ENCODE assay signal across 8 mouse cellular contexts in genomic region chr7:127936216-127936884, GRCm38 (mm10). TPM values are rescaled to one million over a fixed set of nuclear protein-coding genes. Genes with fewer than 3 reads are reported as not detected.
A peak's percentile ranks its signal among the peaks of the same experiment; 100 is the strongest.
DNase-seq lines count a peak whose midpoint lies in the region; ATAC-seq and TF ChIP-seq lines count a peak whose summit lies in the region.

No protein-coding gene starts in this region.

- 55% methylated on average over 18 of the region's 18 CpGs for WGBS in lung, postnatal 0 days
- WGBS in forebrain, embryonic 12.5 days = 58% methylated on average over 18 of the region's 18 CpGs
- 54% methylated on average over 18 of the region's 18 CpGs for WGBS in limb, embryonic 11.5 days
- WGBS in olfactory bulb, adult 2 months = 62% methylated on average over 18 of the region's 18 CpGs

- TF ChIP-seq CTCF in lung, postnatal 0 days (IDR thresholded peaks at IDR 0.05) = no peak
- no peak for TF ChIP-seq CTCF in olfactory bulb, adult 2 months (IDR thresholded peaks at IDR 0.05; ENCODE audit: insufficient read depth, low read depth, low read length)

- TF ChIP-seq POLR2A in olfactory bulb, adult 2 months (IDR thresholded peaks at IDR 0.05; ENCODE audit: insufficient read depth, low read depth, low read length) = no peak

- no peak for TF ChIP-seq EP300 in lung, postnatal 0 days (IDR thresholded peaks at IDR 0.05)

- H3K4me3 ChIP-seq in lung, postnatal 0 days (ENCODE audit: low read depth, low read length) = peak overlapping the region; percentile 64
- H3K4me3 ChIP-seq in forebrain, embryonic 12.5 days (replicated peaks) = peak overlapping the region; percentile 69
- H3K4me3 ChIP-seq in limb, embryonic 11.5 days (ENCODE audit: low read depth, low read length) = peak overlapping the region; percentile 72
- peak overlapping the region; percentile 73 for H3K4me3 ChIP-seq in olfactory bulb, adult 2 months (ENCODE audit: insufficient read depth, low read depth, low read length)

- H3K36me3 ChIP-seq in lung, postnatal 0 days (ENCODE audit: insufficient read depth, low read length) = no peaks in the 10 kb centered on the region
- H3K36me3 ChIP-seq in forebrain, embryonic 12.5 days (replicated peaks) = no peaks in the 10 kb centered on the region
- H3K36me3 ChIP-seq in limb, embryonic 11.5 days (ENCODE audit: control insufficient read depth, insufficient read depth, low read length) = no peaks in the 10 kb centered on the region

- no peaks in the 10 kb centered on the region for H3K27me3 ChIP-seq in lung, postnatal 0 days (replicated peaks; ENCODE audit: insufficient read depth, low read length)
- H3K27me3 ChIP-seq in forebrain, embryonic 12.5 days = peaks cover 10% of the 10 kb centered on the region; the same call in 1 of the 2 replicates
- H3K27me3 ChIP-seq in limb, embryonic 11.5 days (ENCODE audit: control insufficient read depth, insufficient read depth, low read length) = no peaks in the 10 kb centered on the region

- no peaks in the 10 kb centered on the region for H3K9me3 ChIP-seq in lung, postnatal 0 days (ENCODE audit: low read length)
- no peaks in the 10 kb centered on the region for H3K9me3 ChIP-seq in forebrain, embryonic 12.5 days
- H3K9me3 ChIP-seq in limb, embryonic 11.5 days (ENCODE audit: control insufficient read depth, low read length) = no peaks in the 10 kb centered on the region

- H3K4me2 ChIP-seq in lung, postnatal 0 days (replicated peaks; ENCODE audit: low read depth, low read length) = peak overlapping the region; percentile 99
- H3K4me2 ChIP-seq in forebrain, embryonic 12.5 days = peak overlapping the region; percentile 95
- peak overlapping the region; percentile 96 for H3K4me2 ChIP-seq in limb, embryonic 11.5 days (ENCODE audit: low read depth, severe bottlenecking)

- no peak for ATAC-seq in lung, postnatal 0 days
- peak; percentile 5; the same call in 1 of the 2 replicates for ATAC-seq in forebrain, embryonic 12.5 days (ENCODE audit: low FRiP score)
- no peak for ATAC-seq in limb, embryonic 11.5 days (ENCODE audit: insufficient number of reproducible peaks, low FRiP score, low TSS enrichment, low read depth)

- peaks cover 6% of the 10 kb centered on the region; the same call in 1 of the 2 replicates for H3K4me1 ChIP-seq in lung, postnatal 0 days (ENCODE audit: insufficient read depth, low read depth, low read length)
- peaks cover 13% of the 10 kb centered on the region for H3K4me1 ChIP-seq in forebrain, embryonic 12.5 days
- H3K4me1 ChIP-seq in limb, embryonic 11.5 days (ENCODE audit: control insufficient read depth, insufficient read depth, low read length) = 0 out of 2 replicates have a peak, but pooled peaks cover 3% of the 10 kb centered on the region
- peaks cover 20% of the 10 kb centered on the region for H3K4me1 ChIP-seq in olfactory bulb, adult 2 months (ENCODE audit: control insufficient read depth, insufficient read depth, low read length)

- H3K9ac ChIP-seq in lung, postnatal 0 days (replicated peaks; ENCODE audit: low read depth) = peak overlapping the region; percentile 51
- H3K9ac ChIP-seq in forebrain, embryonic 12.5 days = peak overlapping the region; percentile 82
- peak overlapping the region; percentile 75 for H3K9ac ChIP-seq in limb, embryonic 11.5 days (ENCODE audit: low read length)

- H3K27ac ChIP-seq in lung, postnatal 0 days (ENCODE audit: low read length) = peak overlapping the region; percentile 71; the same call in 1 of the 2 replicates
- H3K27ac ChIP-seq in forebrain, embryonic 12.5 days = 0 out of 2 replicates have a peak overlapping the region, but pooled peaks have one; percentile 67
- no peak overlapping the region for H3K27ac ChIP-seq in limb, embryonic 11.5 days (replicated peaks; ENCODE audit: low read depth, low read length)
- H3K27ac ChIP-seq in olfactory bulb, adult 2 months (ENCODE audit: insufficient read depth, low read depth, low read length) = no peak overlapping the region

- DNase-seq in lung, postnatal 0 days (ENCODE audit: low spot score) = no peak
- DNase-seq in lung, postnatal 14 days = no peak
- no peak for DNase-seq in limb, embryonic 11.5 days (ENCODE audit: low spot score)
- no peak for DNase-seq in frontal cortex, postnatal 14 days (ENCODE audit: low spot score in 2 of 2)
- no peak for DNase-seq in frontal cortex, postnatal 10 days (ENCODE audit: low spot score in 2 of 2)
- DNase-seq in spleen, adult 12 weeks (ENCODE audit: low spot score) = no peak

RNA-seq across cellular contexts. Expression of gene Prss8, which starts 6.4 kb away (rescaled TPM):
- 141 and 152 TPM in 2 replicates for polyA plus RNA-seq in lung, postnatal 0 days (2015; fragmentation: Nextera tagmentation; extraction: Ambion mirVana)
- 1.5 and 2.4 TPM in 2 replicates for polyA plus RNA-seq in forebrain, embryonic 12.5 days (2016; fragmentation: Nextera tagmentation; extraction: Ambion mirVana)
- polyA plus RNA-seq in limb, embryonic 11.5 days (2014; fragmentation: Nextera tagmentation; extraction: Ambion mirVana) = 4.0 and 5.0 TPM in 2 replicates
- not detected in 2 replicates for polyA plus RNA-seq in olfactory bulb, adult 2 months (2012; ENCODE audit: insufficient read depth, insufficient read length, low replicate concordance, missing spikeins)

RNA-seq across cellular contexts. Expression of gene Prss36, which starts 10.2 kb away (rescaled TPM):
- polyA plus RNA-seq in lung, postnatal 0 days (2015; fragmentation: Nextera tagmentation; extraction: Ambion mirVana) = 9.2 and 10.0 TPM in 2 replicates
- polyA plus RNA-seq in forebrain, embryonic 12.5 days (2016; fragmentation: Nextera tagmentation; extraction: Ambion mirVana) = 8.4 and 9.0 TPM in 2 replicates
- polyA plus RNA-seq in limb, embryonic 11.5 days (2014; fragmentation: Nextera tagmentation; extraction: Ambion mirVana) = 11.5 and 13.3 TPM in 2 replicates
- not detected in 2 replicates for polyA plus RNA-seq in olfactory bulb, adult 2 months (2012; ENCODE audit: insufficient read depth, insufficient read length, low replicate concordance, missing spikeins)

RNA-seq across cellular contexts. Expression of gene Kat8, which starts 24.0 kb away (rescaled TPM):
- polyA plus RNA-seq in lung, postnatal 0 days (2015; fragmentation: Nextera tagmentation; extraction: Ambion mirVana) = 21.1 TPM in 2 replicates
- polyA plus RNA-seq in forebrain, embryonic 12.5 days (2016; fragmentation: Nextera tagmentation; extraction: Ambion mirVana) = 46.6 and 52.4 TPM in 2 replicates
- 48.2 and 53.7 TPM in 2 replicates for polyA plus RNA-seq in limb, embryonic 11.5 days (2014; fragmentation: Nextera tagmentation; extraction: Ambion mirVana)
- not detected in 2 replicates for polyA plus RNA-seq in olfactory bulb, adult 2 months (2012; ENCODE audit: insufficient read depth, insufficient read length, low replicate concordance, missing spikeins)

RNA-seq across cellular contexts. Expression of gene Fus, which starts 30.9 kb away (rescaled TPM):
- 139 and 147 TPM in 2 replicates for polyA plus RNA-seq in lung, postnatal 0 days (2015; fragmentation: Nextera tagmentation; extraction: Ambion mirVana)
- polyA plus RNA-seq in forebrain, embryonic 12.5 days (2016; fragmentation: Nextera tagmentation; extraction: Ambion mirVana) = 517 and 534 TPM in 2 replicates
- 62.7 and 63.1 TPM in 2 replicates for polyA plus RNA-seq in limb, embryonic 11.5 days (2014; fragmentation: Nextera tagmentation; extraction: Ambion mirVana)
- 1,012 and 1,678 TPM in 2 replicates for polyA plus RNA-seq in olfactory bulb, adult 2 months (2012; ENCODE audit: insufficient read depth, insufficient read length, low replicate concordance, missing spikeins)

RNA-seq across cellular contexts. Expression of gene Bckdk, which starts 32.5 kb away (rescaled TPM):
- polyA plus RNA-seq in lung, postnatal 0 days (2015; fragmentation: Nextera tagmentation; extraction: Ambion mirVana) = 74.4 and 81.2 TPM in 2 replicates
- polyA plus RNA-seq in forebrain, embryonic 12.5 days (2016; fragmentation: Nextera tagmentation; extraction: Ambion mirVana) = 89.2 and 92.8 TPM in 2 replicates
- 124 TPM in 2 replicates for polyA plus RNA-seq in limb, embryonic 11.5 days (2014; fragmentation: Nextera tagmentation; extraction: Ambion mirVana)
- not detected in 2 replicates for polyA plus RNA-seq in olfactory bulb, adult 2 months (2012; ENCODE audit: insufficient read depth, insufficient read length, low replicate concordance, missing spikeins)

Comparison
In these comparisons a context has a peak if more than half of its experiments do, and no peak if none do; other contexts are left out.
1. H3K27ac ChIP-seq: peak in lung, postnatal 0 days (single experiment) and forebrain, embryonic 12.5 days (single experiment); none in limb, embryonic 11.5 days (single experiment) and olfactory bulb, adult 2 months (single experiment).
2. RNA of gene Prss8, which starts 6.4 kb away (polyA plus RNA-seq): 141 to 152 TPM in lung, postnatal 0 days; 4.0 to 5.0 TPM in limb, embryonic 11.5 days, 1.5 to 2.4 TPM in forebrain, embryonic 12.5 days and not detected in olfactory bulb, adult 2 months; every median in the first group is over 10 times any median in the second.
3. RNA of gene Kat8, which starts 24.0 kb away (polyA plus RNA-seq): 46.6 to 52.4 TPM in forebrain, embryonic 12.5 days, 48.2 to 53.7 TPM in limb, embryonic 11.5 days and 21.1 TPM in lung, postnatal 0 days; not detected in olfactory bulb, adult 2 months; every median in the first group is over 10 times any median in the second.
4. Peak in every context shown above with its lines, with median percentiles within 50 percentile points of each other: H3K4me2 ChIP-seq, H3K4me3 ChIP-seq and H3K9ac ChIP-seq.